Mouse (Mus musculus) limb, embryonic 12.5 days (tissue): ENCODE measurements around the gene Pkib. TPM values are rescaled to one million over a fixed set of nuclear protein-coding genes. Genes with fewer than 3 reads are reported as not detected.

Experiments used
- ATAC-seq: fragments of 200-750 bp; cut with Nextera tagmentation; 2 replicates; pipeline ENCODE4 v1.8.0; 2017; ENCODE audit warnings: low read depth, moderate TSS enrichment; ENCODE audit not compliant: insufficient number of reproducible peaks, insufficient read depth, low FRiP score, low TSS enrichment
- H3K27ac ChIP-seq: fragments of 300-500 bp; sonication (generic); 2 replicates; pipeline ENCODE4 v1.5.1; 2016; ENCODE audit warnings: mild to moderate bottlenecking, moderate library complexity
- H3K27me3 ChIP-seq: fragments of 300-500 bp; sonication (generic); 2 replicates; pipeline ENCODE4 v1.6.1; 2016; ENCODE audit warnings: mild to moderate bottlenecking, moderate library complexity
- H3K36me3 ChIP-seq: fragments of 300-500 bp; sonication (generic); 2 replicates; pipeline ENCODE4 v1.6.1; 2016; ENCODE audit warnings: mild to moderate bottlenecking, moderate library complexity
- H3K4me1 ChIP-seq: fragments of 300-500 bp; sonication (generic); replicated peaks from 2 replicates; pipeline ENCODE4 v1.6.1; 2016
- H3K4me2 ChIP-seq: fragments of 300-500 bp; sonication (generic); 2 replicates; pipeline ENCODE4 v1.6.1; 2016; ENCODE audit warnings: mild to moderate bottlenecking, moderate library complexity
- H3K4me3 ChIP-seq: fragments of 300-500 bp; sonication (generic); replicated peaks from 2 replicates; pipeline ENCODE4 v1.5.1; 2016; ENCODE audit warnings: mild to moderate bottlenecking
- H3K9ac ChIP-seq: fragments of 300-500 bp; sonication (generic); replicated peaks from 2 replicates; pipeline ENCODE4 v1.6.1; 2016; ENCODE audit warnings: mild to moderate bottlenecking, moderate library complexity
- H3K9me3 ChIP-seq: fragments of 300-500 bp; sonication (generic); 2 replicates; pipeline ENCODE4 v1.6.1; 2016; ENCODE audit warnings: mild to moderate bottlenecking, moderate library complexity
- WGBS: fragments of 180-500 bp; shearing (Covaris S2); methylation state at CpG from one replicate; pipeline ENCODE4 v1.1.7; 2016; 5-methylcytosine and 5-hydroxymethylcytosine counted together
- polyA plus RNA-seq: library from polyadenylated mRNA; unstranded; fragments of >200 nt; fragmentation: Nextera tagmentation; extraction: Ambion mirVana; gene quantifications from 2 replicates; pipeline ENCODE4 v1.2.1, GENCODE M21; 2016

The Pkib gene
- polyA plus RNA-seq, 1 experiment from 2014 or later, result 0.36 TPM

DNA sequence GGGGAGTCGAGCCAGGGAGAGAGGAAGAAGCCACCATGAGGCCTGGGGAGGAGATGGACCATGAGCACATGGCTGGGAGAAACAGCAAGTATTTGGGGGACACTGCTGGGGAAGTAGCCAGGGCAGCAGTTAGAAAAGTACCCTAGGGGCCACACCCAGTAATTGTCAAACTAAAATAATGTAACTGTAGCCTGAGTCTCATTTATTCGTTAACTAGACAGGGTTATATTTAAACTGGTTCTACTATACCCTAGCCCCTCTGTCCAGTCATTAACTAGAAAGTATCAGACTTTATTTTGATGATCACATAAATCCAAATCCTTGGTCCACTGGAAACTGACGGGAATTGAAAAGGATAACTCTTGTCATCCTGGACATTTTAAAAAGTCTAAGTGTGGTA lies 7.8 kb downstream of the Pkib start:
- H3K4me2 ChIP-seq, result no peak overlapping the region
- no peaks in the 10 kb centered on the region for H3K4me1 ChIP-seq
- H3K27ac ChIP-seq, result no peak overlapping the region
- no peaks in the 10 kb centered on the region for H3K36me3 ChIP-seq
- no peaks in the 10 kb centered on the region for H3K27me3 ChIP-seq
- 71% methylated on average over 3 of the region's 3 CpGs for WGBS
- H3K9me3 ChIP-seq, result no peaks in the 10 kb centered on the region
- no peak overlapping the region for H3K4me3 ChIP-seq
- no peak overlapping the region for H3K9ac ChIP-seq
- ATAC-seq, result no peak

DNA sequence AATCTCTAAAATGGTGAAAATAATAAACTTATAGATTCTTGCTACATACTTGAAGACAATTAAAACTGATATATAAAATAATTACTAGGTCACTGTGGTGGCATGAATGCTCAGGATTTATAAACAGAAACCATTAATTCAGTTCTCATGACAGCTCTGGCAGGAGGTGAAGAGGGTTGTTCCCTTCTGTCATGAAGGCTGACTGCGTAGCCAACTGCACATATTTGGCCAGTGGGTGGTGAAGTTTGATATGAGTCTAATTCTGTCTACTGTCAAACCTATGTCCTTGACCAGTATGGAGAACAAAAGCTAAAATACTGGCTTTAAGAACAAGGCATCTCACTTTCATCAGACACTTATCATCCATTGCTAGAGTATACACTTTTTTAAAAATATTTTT lies 21.5 kb downstream of the Pkib start:
- H3K4me3 ChIP-seq, result no peak overlapping the region
- H3K27me3 ChIP-seq, result no peaks in the 10 kb centered on the region
- no peak overlapping the region for H3K9ac ChIP-seq
- H3K4me1 ChIP-seq, result no peaks in the 10 kb centered on the region
- no peak overlapping the region for H3K27ac ChIP-seq
- no peak for ATAC-seq
- H3K4me2 ChIP-seq, result no peak overlapping the region
- no peaks in the 10 kb centered on the region for H3K9me3 ChIP-seq
- H3K36me3 ChIP-seq, result no peaks in the 10 kb centered on the region
- 92% methylated on average over 1 of the region's 1 CpGs for WGBS

DNA sequence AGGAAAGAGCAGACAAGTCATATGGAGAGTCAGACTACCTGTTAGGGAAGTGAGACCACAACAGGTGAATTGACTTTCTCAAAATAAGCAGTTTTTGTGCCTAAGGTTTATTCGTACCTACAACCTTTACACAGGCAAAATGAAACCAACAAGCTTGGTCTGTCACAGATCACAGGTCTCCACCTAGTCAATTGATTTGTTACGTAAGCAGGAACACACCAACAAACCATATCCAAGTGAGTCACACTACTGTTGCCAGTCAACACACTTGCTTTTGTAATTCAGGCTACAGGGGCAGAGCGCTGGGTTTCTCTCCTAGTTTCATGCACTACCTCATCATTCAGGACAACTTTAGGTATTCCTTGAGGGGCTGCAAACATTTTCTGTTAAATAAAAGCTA lies 28.7 kb downstream of the Pkib start:
- WGBS, result 93% methylated on average over 3 of the region's 3 CpGs

DNA sequence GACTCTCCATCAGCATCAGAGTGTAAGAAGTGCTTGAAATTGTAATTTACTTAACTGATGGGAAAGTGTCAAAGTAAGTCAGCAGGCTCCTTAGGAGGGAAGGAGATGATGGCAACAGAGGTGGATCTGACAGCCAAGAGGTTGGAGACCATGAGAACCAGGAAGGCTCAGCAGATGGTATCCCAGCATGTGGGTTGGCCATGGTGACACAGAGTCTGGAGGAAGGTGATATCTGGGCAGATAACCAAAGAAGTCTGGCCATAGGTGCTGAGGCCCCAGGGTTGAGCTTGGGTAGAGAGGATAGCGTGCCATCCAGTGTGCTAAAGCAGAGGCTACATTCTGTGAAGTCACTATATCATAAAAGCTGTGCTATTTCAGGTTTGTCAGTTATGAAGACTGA lies 32.0 kb downstream of the Pkib start:
- Histone ChIP-seq H3K36me3 (no peaks in the 10 kb centered on the region), H3K4me2 (no peak overlapping the region), H3K4me3 (no peak overlapping the region), H3K27me3 (no peaks in the 10 kb centered on the region), H3K4me1 (no peaks in the 10 kb centered on the region), H3K9me3 (no peaks in the 10 kb centered on the region), H3K9ac (no peak overlapping the region), H3K27ac (no peak overlapping the region)
- 87% methylated on average over 1 of the region's 1 CpGs for WGBS
- no peak for ATAC-seq

More for the DNA sequence above, 28.7 kb downstream of the Pkib start:
- Histone ChIP-seq H3K9me3 (no peaks in the 10 kb centered on the region), H3K9ac (no peak overlapping the region), H3K36me3 (no peaks in the 10 kb centered on the region), H3K4me3 (no peak overlapping the region), H3K27me3 (no peaks in the 10 kb centered on the region), H3K27ac (no peak overlapping the region), H3K4me2 (no peak overlapping the region), H3K4me1 (no peaks in the 10 kb centered on the region)
- no peak for ATAC-seq

DNA sequence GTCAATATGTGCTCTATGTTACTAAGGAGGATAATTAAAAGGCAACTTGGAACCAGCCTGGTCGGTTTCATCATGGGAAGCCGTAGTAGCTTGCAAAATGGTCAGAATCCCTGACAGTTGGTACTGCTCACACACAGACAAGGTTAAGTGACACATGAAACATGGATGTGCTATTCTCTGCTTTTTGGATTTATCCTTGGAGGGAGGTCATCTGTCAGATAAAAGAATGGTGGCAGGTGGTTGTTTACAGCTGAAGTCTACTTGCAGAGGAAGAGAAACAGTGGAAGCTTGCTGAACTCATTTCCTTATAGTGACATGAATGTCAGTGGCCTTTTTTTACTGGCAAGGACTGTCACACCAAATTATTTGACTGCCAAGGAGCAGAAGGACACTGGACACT lies 32.5 kb downstream of the Pkib start:
- H3K4me1 ChIP-seq, result no peaks in the 10 kb centered on the region
- H3K27ac ChIP-seq, result no peak overlapping the region
- H3K9ac ChIP-seq, result no peak overlapping the region
- H3K9me3 ChIP-seq, result no peaks in the 10 kb centered on the region
- H3K4me3 ChIP-seq, result no peak overlapping the region
- no peaks in the 10 kb centered on the region for H3K27me3 ChIP-seq
- no peaks in the 10 kb centered on the region for H3K36me3 ChIP-seq
- H3K4me2 ChIP-seq, result no peak overlapping the region
- WGBS, result 93% methylated on average over 2 of the region's 2 CpGs
- ATAC-seq, result no peak

DNA sequence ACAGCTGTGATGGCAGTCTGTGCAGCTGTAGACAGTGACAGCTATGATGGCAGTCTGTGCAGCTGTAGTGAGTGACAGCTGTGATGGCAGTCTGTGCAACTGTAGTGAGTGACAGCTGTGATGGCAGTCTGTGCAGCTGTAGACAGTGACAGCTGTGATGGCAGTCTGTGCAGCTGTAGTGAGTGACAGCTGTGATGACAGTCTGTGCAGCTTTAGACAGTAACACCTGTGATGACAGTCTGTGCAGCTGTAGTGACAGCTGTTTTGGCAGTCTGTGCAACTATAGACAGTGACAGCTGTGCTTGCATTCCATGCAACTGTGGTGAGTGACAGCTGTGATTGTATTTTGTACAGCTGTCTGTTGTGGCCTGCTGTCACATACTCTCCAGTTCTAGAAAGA lies 44.0 kb downstream of the Pkib start:
- no peaks in the 10 kb centered on the region for H3K9me3 ChIP-seq
- no peaks in the 10 kb centered on the region for H3K36me3 ChIP-seq
- ATAC-seq, result no peak
- H3K9ac ChIP-seq, result no peak overlapping the region
- H3K27me3 ChIP-seq, result no peaks in the 10 kb centered on the region
- no peak overlapping the region for H3K27ac ChIP-seq
- no peak overlapping the region for H3K4me3 ChIP-seq
- no peak overlapping the region for H3K4me2 ChIP-seq
- H3K4me1 ChIP-seq, result no peaks in the 10 kb centered on the region

DNA sequence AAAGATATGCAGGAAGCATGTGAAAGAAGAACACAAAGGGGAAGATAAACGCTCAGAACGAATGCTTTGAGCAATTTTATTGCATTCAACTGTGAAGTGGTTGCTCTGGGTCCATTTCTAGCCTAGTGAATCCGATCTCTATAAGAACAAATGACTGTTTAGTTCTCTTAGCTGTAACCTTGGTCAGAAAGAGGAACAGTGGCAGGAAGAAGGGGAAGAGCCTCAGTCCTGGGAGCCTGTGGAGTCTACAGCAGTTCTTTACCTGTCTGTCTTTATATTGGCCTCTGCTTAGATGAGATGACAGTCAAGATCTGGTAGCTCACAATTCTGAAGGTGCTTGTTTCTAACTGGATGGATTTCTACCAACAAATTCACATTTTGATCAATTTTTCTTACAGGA lies 56.2 kb downstream of the Pkib start:
- no peaks in the 10 kb centered on the region for H3K27me3 ChIP-seq
- no peak overlapping the region for H3K4me2 ChIP-seq
- ATAC-seq, result no peak
- H3K27ac ChIP-seq, result no peak overlapping the region
- no peak overlapping the region for H3K4me3 ChIP-seq
- no peak overlapping the region for H3K9ac ChIP-seq
- H3K9me3 ChIP-seq, result no peaks in the 10 kb centered on the region
- H3K4me1 ChIP-seq, result no peaks in the 10 kb centered on the region
- H3K36me3 ChIP-seq, result no peaks in the 10 kb centered on the region
- 74% methylated on average over 3 of the region's 3 CpGs for WGBS

DNA sequence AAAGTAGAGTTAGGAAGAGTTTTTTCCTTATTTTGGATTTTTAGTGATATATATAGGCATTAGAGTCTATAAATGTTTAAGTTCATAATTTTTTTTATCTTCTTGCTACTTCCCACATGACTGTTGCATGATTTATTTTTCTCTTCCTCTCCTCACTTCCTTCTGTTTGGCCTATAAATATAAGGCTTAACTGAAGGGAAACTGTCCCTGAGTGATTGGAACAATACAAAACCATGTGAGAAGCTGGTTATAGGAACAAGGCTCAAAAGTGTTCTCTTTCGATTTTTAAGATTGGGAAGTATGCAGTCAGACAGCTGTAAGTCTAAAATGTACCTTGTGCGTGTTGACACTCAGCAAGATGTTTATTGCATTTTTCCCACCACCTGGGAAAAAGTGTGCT lies 58.4 kb downstream of the Pkib start:
- H3K4me1 ChIP-seq, result no peaks in the 10 kb centered on the region
- no peaks in the 10 kb centered on the region for H3K36me3 ChIP-seq
- no peak for ATAC-seq
- no peaks in the 10 kb centered on the region for H3K9me3 ChIP-seq
- H3K4me3 ChIP-seq, result no peak overlapping the region
- no peak overlapping the region for H3K4me2 ChIP-seq
- WGBS, result 76% methylated on average over 2 of the region's 2 CpGs
- H3K9ac ChIP-seq, result no peak overlapping the region
- H3K27ac ChIP-seq, result no peak overlapping the region
- H3K27me3 ChIP-seq, result no peaks in the 10 kb centered on the region

DNA sequence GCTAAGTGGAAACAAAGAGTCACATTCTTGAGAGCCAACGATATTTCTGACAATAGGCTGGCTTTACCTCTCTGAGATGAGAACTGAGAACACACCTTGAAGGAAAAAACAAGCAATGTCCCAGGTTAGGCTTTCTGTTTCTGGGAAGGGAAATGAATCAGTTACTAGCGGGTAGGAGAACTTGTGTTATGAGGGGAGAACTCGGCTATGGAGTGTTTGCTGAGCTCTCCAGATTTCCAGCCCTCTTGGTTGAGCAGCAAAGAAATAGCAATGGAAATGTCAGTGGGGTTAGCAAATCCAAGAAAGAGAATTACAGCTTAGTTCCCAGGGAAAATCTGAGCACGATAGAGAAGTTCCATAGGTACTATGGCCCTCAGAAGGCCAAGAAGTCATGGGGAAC lies 70.5 kb downstream of the Pkib start:
- no peaks in the 10 kb centered on the region for H3K27me3 ChIP-seq
- WGBS, result 90% methylated on average over 4 of the region's 4 CpGs
- H3K9me3 ChIP-seq, result no peaks in the 10 kb centered on the region
- H3K4me3 ChIP-seq, result no peak overlapping the region
- H3K4me2 ChIP-seq, result no peak overlapping the region
- no peak for ATAC-seq
- no peaks in the 10 kb centered on the region for H3K4me1 ChIP-seq
- no peaks in the 10 kb centered on the region for H3K36me3 ChIP-seq
- no peak overlapping the region for H3K27ac ChIP-seq
- H3K9ac ChIP-seq, result no peak overlapping the region

DNA sequence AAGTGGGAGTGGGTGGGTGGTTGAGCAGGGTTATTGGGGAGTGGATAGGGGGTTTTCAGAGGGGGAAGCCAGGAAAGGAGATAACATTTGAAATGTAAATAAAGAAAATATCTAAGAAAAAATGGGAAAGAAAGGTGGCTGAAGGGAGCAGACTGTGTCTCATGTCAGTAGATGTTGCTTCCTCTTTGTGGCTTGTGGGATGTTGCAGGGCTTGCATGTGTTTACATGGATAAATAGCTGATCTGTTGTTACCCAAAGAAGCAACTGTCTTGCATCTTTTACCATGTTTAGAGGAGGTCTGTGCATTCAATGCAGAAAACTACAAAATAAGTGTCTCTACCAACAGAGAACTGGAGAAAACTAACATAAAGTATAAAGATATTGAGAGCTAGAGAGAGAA lies 89.3 kb downstream of the Pkib start:
- ATAC-seq, result no peak
- no peak overlapping the region for H3K27ac ChIP-seq

DNA sequence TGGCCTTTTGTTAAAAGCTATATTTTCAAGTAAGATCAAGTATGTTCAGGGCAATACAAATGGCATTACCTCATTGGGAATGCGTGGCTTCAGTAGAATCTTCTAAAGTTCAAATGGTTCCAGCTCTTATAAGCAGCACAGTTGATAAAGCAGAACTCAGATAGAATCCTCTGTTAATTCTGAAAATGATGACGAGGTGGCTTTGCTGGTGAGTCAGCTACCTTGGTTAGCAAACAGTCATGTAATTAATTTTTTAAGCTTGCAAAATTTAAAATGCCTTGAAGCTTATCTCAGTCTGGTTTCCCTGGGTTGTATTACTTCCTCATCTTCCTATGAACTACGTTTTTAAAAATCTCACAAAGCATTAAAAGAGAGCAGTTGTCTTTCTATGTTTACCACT lies 90.6 kb downstream of the Pkib start:
- WGBS, result 75% methylated on average over 3 of the region's 3 CpGs
- no peaks in the 10 kb centered on the region for H3K9me3 ChIP-seq
- H3K27ac ChIP-seq, result no peak overlapping the region
- H3K4me2 ChIP-seq, result no peak overlapping the region
- no peaks in the 10 kb centered on the region for H3K4me1 ChIP-seq
- H3K4me3 ChIP-seq, result no peak overlapping the region
- no peaks in the 10 kb centered on the region for H3K27me3 ChIP-seq
- H3K9ac ChIP-seq, result no peak overlapping the region
- no peaks in the 10 kb centered on the region for H3K36me3 ChIP-seq
- no peak for ATAC-seq

More for the DNA sequence above, 89.3 kb downstream of the Pkib start:
- H3K27me3 ChIP-seq, result no peaks in the 10 kb centered on the region
- H3K4me3 ChIP-seq, result no peak overlapping the region
- no peaks in the 10 kb centered on the region for H3K36me3 ChIP-seq
- no peaks in the 10 kb centered on the region for H3K9me3 ChIP-seq
- no peak overlapping the region for H3K4me2 ChIP-seq
- no peak overlapping the region for H3K9ac ChIP-seq
- no peaks in the 10 kb centered on the region for H3K4me1 ChIP-seq

DNA sequence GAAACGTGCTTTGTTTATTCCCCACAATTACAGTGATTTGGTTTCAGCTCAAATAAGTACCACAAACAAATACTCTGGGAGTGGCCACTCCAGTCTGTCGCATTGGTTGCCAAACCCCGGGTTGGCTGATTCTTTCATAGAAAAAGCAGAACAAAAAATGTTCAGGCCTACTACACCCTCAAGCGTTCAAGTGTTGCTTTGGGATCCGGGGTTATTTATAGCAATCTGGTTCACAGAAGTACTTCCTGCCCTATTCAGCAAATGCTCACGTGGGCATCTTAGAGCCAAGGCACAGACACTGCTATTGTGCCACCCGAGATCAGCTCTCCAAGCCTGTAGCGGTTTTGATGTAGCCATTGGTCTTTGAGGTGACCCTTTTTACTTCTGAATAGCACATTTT lies 95.9 kb downstream of the Pkib start:
- 84% methylated on average over 8 of the region's 8 CpGs for WGBS
- Histone ChIP-seq H3K27ac (no peak overlapping the region), H3K36me3 (no peaks in the 10 kb centered on the region), H3K4me2 (no peak overlapping the region), H3K9ac (no peak overlapping the region), H3K27me3 (no peaks in the 10 kb centered on the region), H3K4me1 (no peaks in the 10 kb centered on the region), H3K9me3 (no peaks in the 10 kb centered on the region), H3K4me3 (no peak overlapping the region)
- no peak for ATAC-seq
